Mouse (Mus musculus) liver, embryonic 15.5 days (tissue): ENCODE measurements around the gene Opa1. TPM values are rescaled to one million over a fixed set of nuclear protein-coding genes. Genes with fewer than 3 reads are reported as not detected.
A peak's percentile ranks its signal among the peaks of the same experiment; 100 is the strongest.

Source experiments
- ATAC-seq: fragments of 200-750 bp; cut with Nextera tagmentation; 2 replicates; pipeline ENCODE4 v1.8.0; 2017; ENCODE audit warnings: moderate number of reproducible peaks, mild to moderate bottlenecking, moderate library complexity; ENCODE audit not compliant: insufficient read depth
- H3K27ac ChIP-seq: fragments of 300-500 bp; sonication (generic); replicated peaks from 2 replicates; pipeline ENCODE4 v1.5.1; 2015; ENCODE audit warnings: mild to moderate bottlenecking, inconsistent platforms
- H3K27me3 ChIP-seq: fragments of 300-500 bp; sonication (generic); 2 replicates; pipeline ENCODE4 v1.6.1; 2015; ENCODE audit warnings: mild to moderate bottlenecking, inconsistent platforms
- H3K36me3 ChIP-seq: fragments of 300-500 bp; sonication (generic); replicated peaks from 2 replicates; pipeline ENCODE4 v1.6.1; 2015; ENCODE audit warnings: moderate library complexity, mild to moderate bottlenecking, inconsistent platforms
- H3K4me1 ChIP-seq: fragments of 300-500 bp; sonication (generic); replicated peaks from 2 replicates; pipeline ENCODE4 v1.6.1; 2015; ENCODE audit warnings: inconsistent platforms
- H3K4me2 ChIP-seq: fragments of 300-500 bp; sonication (generic); 2 replicates; pipeline ENCODE4 v1.6.1; 2015; ENCODE audit warnings: moderate library complexity, mild to moderate bottlenecking, inconsistent platforms
- H3K4me3 ChIP-seq: fragments of 300-500 bp; sonication (generic); replicated peaks from 2 replicates; pipeline ENCODE4 v1.5.1; 2015; ENCODE audit warnings: mild to moderate bottlenecking, inconsistent platforms
- H3K9ac ChIP-seq: fragments of 300-500 bp; sonication (generic); 2 replicates; pipeline ENCODE4 v1.6.1; 2015; ENCODE audit warnings: moderate library complexity, mild to moderate bottlenecking, inconsistent platforms
- H3K9me3 ChIP-seq: fragments of 300-500 bp; sonication (generic); replicated peaks from 2 replicates; pipeline ENCODE4 v1.6.1; 2016; ENCODE audit warnings: inconsistent platforms
- WGBS: fragments of 180-500 bp; shearing (Covaris S2); methylation state at CpG from one replicate; pipeline ENCODE4 v1.1.7; 2015; ENCODE audit warnings: mixed read lengths; ENCODE audit not compliant: insufficient replicate concordance; 5-methylcytosine and 5-hydroxymethylcytosine counted together
- polyA plus RNA-seq: library from polyadenylated mRNA; unstranded; fragments of >200 nt; fragmentation: Nextera tagmentation; extraction: Ambion mirVana; gene quantifications from 2 replicates; pipeline ENCODE4 v1.2.1, GENCODE M21; 2015

Opa1 gene
- polyA plus RNA-seq, 1 experiment from 2014 or later: 16.3 TPM

DNA sequence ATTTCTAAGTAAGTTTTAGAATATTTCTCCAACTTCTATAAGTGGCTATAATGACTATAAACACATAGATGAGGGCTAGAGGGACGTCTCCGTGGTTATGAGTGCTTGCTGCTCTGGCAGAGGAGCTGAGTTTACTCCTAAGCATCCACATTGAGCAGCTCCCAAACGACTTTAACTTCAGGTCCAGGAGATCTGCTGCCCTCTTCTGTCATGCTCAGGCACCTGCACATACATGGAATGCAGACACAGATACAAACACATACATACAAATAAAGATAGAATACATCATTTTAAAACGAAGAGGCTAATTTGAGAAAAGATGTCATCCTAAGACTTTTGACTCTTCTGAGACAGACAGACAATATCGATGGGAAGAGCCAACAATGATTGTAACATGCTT, 3.5 kb upstream of the Opa1 start:
- Histone ChIP-seq H3K9ac (no peak overlapping the region), H3K4me3 (no peak overlapping the region), H3K9me3 (no peaks in the 10 kb centered on the region), H3K27ac (no peak overlapping the region), H3K27me3 (no peaks in the 10 kb centered on the region), H3K4me2 (no peak overlapping the region), H3K4me1 (peaks cover 9% of the 10 kb centered on the region), H3K36me3 (no peaks in the 10 kb centered on the region)
- 5% methylated on average over 5 of the region's 5 CpGs for WGBS
- ATAC-seq: no peak

DNA sequence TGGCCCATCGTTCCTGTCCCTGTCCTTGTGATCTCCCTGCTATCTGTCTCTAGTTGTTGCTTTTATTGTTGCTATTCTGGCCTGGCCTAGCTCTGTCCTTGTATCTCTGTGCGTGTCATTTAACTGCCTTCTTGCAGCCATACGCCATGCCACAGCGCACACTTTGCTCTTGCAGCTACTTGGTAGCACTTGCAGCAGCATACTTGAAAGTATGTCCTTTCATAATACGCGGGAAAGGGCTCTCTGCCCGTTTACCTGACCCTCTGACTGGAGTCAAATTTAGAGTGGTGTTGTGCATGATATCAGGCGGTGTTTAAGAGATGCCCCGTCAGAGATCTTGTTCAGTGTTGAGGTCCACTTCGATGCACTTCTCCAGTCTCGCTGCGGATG, 648 bp downstream of the Opa1 start:
- Histone ChIP-seq H3K9ac (peak overlapping the region; percentile 90), H3K27me3 (no peaks in the 10 kb centered on the region), H3K4me2 (peak overlapping the region; percentile 80), H3K4me1 (peaks cover 9% of the 10 kb centered on the region), H3K36me3 (no peaks in the 10 kb centered on the region), H3K9me3 (no peaks in the 10 kb centered on the region), H3K4me3 (peak overlapping the region; percentile 97), H3K27ac (no peak overlapping the region)
- ATAC-seq: peak; percentile 19
- 6% methylated on average over 12 of the region's 12 CpGs for WGBS

GRCm38 (mm10) chr16:29592171-29592570, 13.0 kb downstream of the Opa1 start:
- Histone ChIP-seq H3K4me3 (no peak overlapping the region), H3K27ac (no peak overlapping the region), H3K4me2 (no peak overlapping the region), H3K9me3 (no peaks in the 10 kb centered on the region), H3K9ac (no peak overlapping the region), H3K36me3 (peaks cover 53% of the 10 kb centered on the region), H3K4me1 (no peaks in the 10 kb centered on the region), H3K27me3 (no peaks in the 10 kb centered on the region)
- 72% methylated on average over 7 of the region's 7 CpGs for WGBS
- ATAC-seq: no peak

DNA sequence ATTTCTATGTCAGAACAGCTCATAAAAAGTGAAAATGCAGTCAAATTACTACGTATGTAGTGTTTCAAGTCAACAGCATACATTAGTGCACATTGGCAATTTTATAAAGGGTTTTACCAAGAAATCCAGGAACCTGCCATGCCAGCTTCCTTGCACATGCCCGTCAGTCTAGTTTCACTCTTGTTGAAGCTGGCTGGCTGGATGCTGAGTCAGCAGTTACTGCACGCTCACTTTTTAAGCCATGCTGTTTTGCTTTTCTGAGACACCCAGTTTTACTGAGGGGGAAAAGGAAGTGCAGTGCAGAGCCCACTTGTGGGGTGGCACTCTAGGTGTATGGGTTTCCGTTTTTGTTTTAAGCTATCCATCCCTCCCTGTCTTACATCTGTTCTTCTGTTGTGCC, 18.0 kb downstream of the Opa1 start:
- Histone ChIP-seq H3K4me2 (no peak overlapping the region), H3K9me3 (no peaks in the 10 kb centered on the region), H3K36me3 (peaks cover 39% of the 10 kb centered on the region), H3K4me1 (no peaks in the 10 kb centered on the region), H3K9ac (no peak overlapping the region), H3K27me3 (no peaks in the 10 kb centered on the region), H3K4me3 (no peak overlapping the region), H3K27ac (no peak overlapping the region)
- ATAC-seq: no peak
- whole genome bisulfite sequencing: 72% methylated on average over 4 of the region's 4 CpGs

GRCm38 (mm10) chr16:29605546-29605945, 26.4 kb downstream of the Opa1 start:
- no peaks in the 10 kb centered on the region for H3K27me3 ChIP-seq
- H3K27ac ChIP-seq: no peak overlapping the region
- no peaks in the 10 kb centered on the region for H3K9me3 ChIP-seq
- H3K36me3 ChIP-seq: peaks cover 56% of the 10 kb centered on the region
- no peak overlapping the region for H3K4me3 ChIP-seq
- no peak for ATAC-seq
- WGBS: 84% methylated on average over 8 of the region's 8 CpGs
- H3K4me1 ChIP-seq: no peaks in the 10 kb centered on the region
- H3K4me2 ChIP-seq: no peak overlapping the region
- no peak overlapping the region for H3K9ac ChIP-seq

DNA sequence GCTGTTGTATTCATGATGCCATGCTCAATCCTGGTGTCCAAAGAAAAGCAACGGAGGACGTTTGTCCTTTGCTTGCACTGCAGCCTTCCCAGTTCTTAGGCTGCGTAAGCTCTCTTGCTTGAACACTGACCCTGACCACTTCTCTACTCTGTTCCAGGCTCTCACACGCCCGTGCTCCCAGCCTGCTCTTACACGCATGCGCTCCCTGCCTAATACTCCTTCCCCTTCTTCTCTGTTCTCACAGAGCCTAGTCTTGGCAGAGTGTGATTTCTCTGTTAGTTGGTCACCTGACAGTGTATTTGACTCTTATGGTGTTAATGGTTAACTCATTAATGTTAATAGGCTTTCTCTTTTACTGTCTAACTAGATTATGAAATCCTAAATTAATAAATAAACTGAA, 28.0 kb downstream of the Opa1 start:
- no peaks in the 10 kb centered on the region for H3K27me3 ChIP-seq
- H3K4me1 ChIP-seq: no peaks in the 10 kb centered on the region
- H3K4me3 ChIP-seq: no peak overlapping the region
- H3K9ac ChIP-seq: no peak overlapping the region
- ATAC-seq: no peak
- H3K4me2 ChIP-seq: no peak overlapping the region
- H3K27ac ChIP-seq: no peak overlapping the region; the same call in 1 of the 2 replicates
- peaks cover 69% of the 10 kb centered on the region for H3K36me3 ChIP-seq
- WGBS: 83% methylated on average over 7 of the region's 7 CpGs
- H3K9me3 ChIP-seq: no peaks in the 10 kb centered on the region

DNA sequence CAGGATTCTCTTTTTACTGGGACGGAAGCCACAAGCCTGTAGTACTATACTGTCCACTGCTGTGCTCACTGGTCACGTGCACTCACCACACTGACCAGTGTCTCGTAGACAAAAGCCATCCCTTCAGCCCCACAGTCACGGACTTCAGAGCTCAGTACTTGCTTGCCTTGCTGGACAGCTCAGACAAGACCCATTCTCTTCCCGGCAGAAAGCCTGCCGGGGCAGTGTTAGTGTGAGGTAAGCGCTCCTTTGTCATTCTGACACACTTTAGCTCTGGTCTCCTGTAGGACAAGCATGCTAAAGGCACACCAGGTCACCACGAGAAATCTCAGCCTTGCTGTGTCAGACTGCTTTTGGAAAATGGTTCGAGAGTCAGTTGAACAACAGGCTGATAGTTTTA, 35.6 kb downstream of the Opa1 start:
- 81% methylated on average over 9 of the region's 9 CpGs for WGBS
- Histone ChIP-seq H3K9me3 (no peaks in the 10 kb centered on the region), H3K4me1 (no peaks in the 10 kb centered on the region), H3K36me3 (peaks cover 82% of the 10 kb centered on the region), H3K4me2 (no peak overlapping the region), H3K27ac (no peak overlapping the region), H3K9ac (no peak overlapping the region), H3K27me3 (no peaks in the 10 kb centered on the region), H3K4me3 (no peak overlapping the region)
- ATAC-seq: no peak

GRCm38 (mm10) chr16:29629053-29629452, 49.9 kb downstream of the Opa1 start:
- H3K4me1 ChIP-seq: no peaks in the 10 kb centered on the region
- H3K36me3 ChIP-seq: peaks cover 72% of the 10 kb centered on the region
- 78% methylated on average over 1 of the region's 1 CpGs for WGBS
- H3K9me3 ChIP-seq: no peaks in the 10 kb centered on the region
- H3K4me2 ChIP-seq: no peak overlapping the region
- H3K4me3 ChIP-seq: no peak overlapping the region
- no peak overlapping the region for H3K9ac ChIP-seq
- H3K27ac ChIP-seq: no peak overlapping the region
- no peaks in the 10 kb centered on the region for H3K27me3 ChIP-seq
- no peak for ATAC-seq

DNA sequence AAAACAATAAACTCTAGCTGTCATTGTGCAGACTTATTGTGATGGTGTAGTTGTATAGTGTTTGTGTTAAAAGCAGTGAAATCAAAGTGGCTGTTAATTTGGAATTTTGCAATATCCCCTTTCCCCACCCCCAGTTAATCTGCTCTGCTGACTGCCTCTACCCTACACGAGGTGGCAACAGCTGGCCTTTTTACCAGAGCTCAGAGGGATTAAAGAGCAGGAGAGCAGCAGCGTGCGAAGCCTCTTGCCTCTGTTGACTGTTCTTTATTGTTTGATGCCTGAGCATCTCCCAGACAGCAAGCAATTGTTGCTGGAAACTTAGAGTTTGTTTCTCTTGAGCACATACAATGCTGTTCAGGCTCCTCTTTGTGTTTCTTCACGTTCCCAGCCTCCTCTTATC, 56.6 kb downstream of the Opa1 start:
- H3K4me1 ChIP-seq: no peaks in the 10 kb centered on the region
- peaks cover 44% of the 10 kb centered on the region for H3K36me3 ChIP-seq
- H3K27ac ChIP-seq: no peak overlapping the region
- no peak overlapping the region for H3K4me3 ChIP-seq
- 67% methylated on average over 4 of the region's 4 CpGs for WGBS
- H3K9me3 ChIP-seq: no peaks in the 10 kb centered on the region
- no peak overlapping the region for H3K4me2 ChIP-seq
- ATAC-seq: no peak
- H3K9ac ChIP-seq: no peak overlapping the region
- no peaks in the 10 kb centered on the region for H3K27me3 ChIP-seq

GRCm38 (mm10) chr16:29642376-29642775, 63.2 kb downstream of the Opa1 start:
- Histone ChIP-seq H3K27ac (no peak overlapping the region), H3K4me3 (no peak overlapping the region), H3K4me1 (no peaks in the 10 kb centered on the region), H3K36me3 (peaks cover 22% of the 10 kb centered on the region), H3K9me3 (no peaks in the 10 kb centered on the region), H3K9ac (no peak overlapping the region), H3K4me2 (no peak overlapping the region), H3K27me3 (no peaks in the 10 kb centered on the region)
- no peak for ATAC-seq
- WGBS: 70% methylated on average over 1 of the region's 1 CpGs

GRCm38 (mm10) chr16:29644871-29645270, 65.7 kb downstream of the Opa1 start:
- no peak overlapping the region for H3K27ac ChIP-seq
- H3K4me3 ChIP-seq: no peak overlapping the region
- no peaks in the 10 kb centered on the region for H3K27me3 ChIP-seq
- no peak for ATAC-seq
- WGBS: 75% methylated on average over 3 of the region's 3 CpGs
- H3K36me3 ChIP-seq: peaks cover 27% of the 10 kb centered on the region
- no peak overlapping the region for H3K4me2 ChIP-seq
- no peaks in the 10 kb centered on the region for H3K4me1 ChIP-seq
- no peak overlapping the region for H3K9ac ChIP-seq
- H3K9me3 ChIP-seq: no peaks in the 10 kb centered on the region

- peaks cover 30% of the 10 kb centered on the region for H3K36me3 ChIP-seq
- H3K4me1 ChIP-seq: no peaks in the 10 kb centered on the region
- H3K4me2 ChIP-seq: no peak overlapping the region
- ATAC-seq: no peak
- H3K4me3 ChIP-seq: no peak overlapping the region
- H3K9ac ChIP-seq: no peak overlapping the region
- H3K27ac ChIP-seq: no peak overlapping the region
- no peaks in the 10 kb centered on the region for H3K27me3 ChIP-seq
- no peaks in the 10 kb centered on the region for H3K9me3 ChIP-seq
Measured at GRCm38 (mm10) chr16:29646202-29646601, 67.1 kb downstream of the Opa1 start.
